Mouse (Mus musculus) C2C12 (cell line): ENCODE data around the gene Cog5.

Source experiments
- CEBPB ChIP-seq: IDR thresholded peaks from one replicate; pipeline ENCODE4 v1.6.1; 2011; ENCODE audit warnings: low read depth, mild to moderate bottlenecking, control low read depth, moderate library complexity
- CTCF ChIP-seq: IDR thresholded peaks from one replicate; pipeline ENCODE4 v1.5.1; 2011; ENCODE audit not compliant: control insufficient read depth, insufficient read depth, insufficient read length
- FOSL1 ChIP-seq: IDR thresholded peaks from one replicate; pipeline ENCODE4 v1.8.0; 2011; ENCODE audit warnings: mild to moderate bottlenecking, low read length; ENCODE audit not compliant: poor library complexity, insufficient read depth, severe bottlenecking
- MYOD1 ChIP-seq: IDR thresholded peaks from one replicate; pipeline ENCODE4 v1.6.1; 2011; ENCODE audit warnings: low read depth; ENCODE audit not compliant: control insufficient read depth, insufficient read length

DNA sequence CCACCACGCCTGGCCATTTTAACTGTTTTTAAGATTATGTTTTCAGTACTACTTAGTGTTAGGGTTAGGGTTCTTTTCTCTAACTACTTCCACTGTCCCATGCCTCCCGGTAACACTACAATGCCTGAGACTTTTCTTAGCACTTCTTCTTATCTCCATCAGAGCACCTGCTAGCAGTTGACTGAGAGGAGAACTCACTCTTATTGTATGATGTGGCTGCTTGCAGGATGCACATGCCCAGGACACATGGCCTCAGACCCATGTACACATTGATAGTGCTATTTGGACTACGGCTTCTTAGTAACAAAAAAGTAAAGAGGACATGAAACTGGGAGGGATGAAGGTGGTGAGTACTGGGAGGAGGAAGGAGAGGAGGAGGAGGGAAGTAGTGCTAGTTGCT, 133.9 kb downstream of the Cog5 start:
- TF ChIP-seq CTCF (no peak), FOSL1 (no peak), CEBPB (no peak), MYOD1 (no peak)
